Mouse (Mus musculus): ENCODE results near the gene Fam98b.

- no peak for TF ChIP-seq ZNF384 (IDR thresholded peaks at IDR 0.05; ENCODE audit: low read depth, low read length)
- no peak for TF ChIP-seq MAFK (IDR thresholded peaks at IDR 0.05; ENCODE audit: insufficient read depth, low read depth, low read length)
- TF ChIP-seq CHD2 (IDR thresholded peaks at IDR 0.05; ENCODE audit: low read depth, low read length): no peak
- no peak for TF ChIP-seq ZC3H11A (IDR thresholded peaks at IDR 0.05; ENCODE audit: borderline replicate concordance, low read depth, low read length)
- TF ChIP-seq HCFC1 (IDR thresholded peaks at IDR 0.05; ENCODE audit: borderline replicate concordance, insufficient read depth, low read length): no peak
Observed at GRCm38 (mm10) chr2:117288291-117288690, 38.8 kb downstream of the Fam98b start.
